Comparison of ENCODE assay signal across 22 mouse cellular contexts in the genomic region with DNA sequence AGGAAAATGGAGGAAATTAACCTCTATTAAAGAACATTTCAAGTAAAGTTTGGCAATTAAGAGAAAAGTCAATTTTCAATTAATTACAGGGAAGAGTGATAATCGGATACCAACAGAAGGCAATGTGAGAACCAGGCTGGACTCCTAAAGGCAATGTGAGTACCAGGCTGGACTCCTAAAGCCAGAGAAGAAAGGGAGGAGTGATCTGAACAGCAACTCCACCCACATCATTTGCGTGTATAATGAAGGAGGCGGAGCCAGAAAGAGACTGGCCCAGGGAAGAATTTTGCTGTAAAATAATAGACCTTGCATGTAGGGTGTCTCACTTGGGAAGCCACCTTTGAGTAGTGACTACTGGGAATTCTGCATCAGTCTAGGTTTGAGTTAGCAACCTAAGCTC.
DNase-seq lines count a peak whose midpoint lies in the region; ATAC-seq and TF ChIP-seq lines count a peak whose summit lies in the region.
"Had no signal": no experiment of that assay in that cellular context is flagged by ENCODE, and none has a peak within 500 bp of the region (broad histone marks: within the 10 kb centered on the region; RNA-seq: fewer than 3 reads in every experiment).

No protein-coding gene starts in this region.

- DNase-seq in liver, embryonic 11.5 days (ENCODE audit: low spot score) = no peak
- DNase-seq in liver (no peak), ZHBTc4 (ENCODE audit: low read depth, low spot score) (peak; percentile 31)
- no peak for DNase-seq in stomach, postnatal 0 days (ENCODE audit: low spot score)
- DNase-seq in frontal cortex, postnatal 36 days (ENCODE audit: low spot score in 2 of 2) = no peak
- DNase-seq: adrenal gland, postnatal 25 days; cerebellum, adult 8-10 months; cerebellum, postnatal 36 days; gastrocnemius, postnatal 14 days; heart, adult 2 months; kidney, adult 11 months; left cerebral cortex, postnatal 4 days; lung, postnatal 4 days; midbrain, embryonic 14.5 days; right cerebral cortex, postnatal 14 days had no signal

- TF ChIP-seq EP300 in stomach, postnatal 0 days (optimal IDR thresholded peaks at IDR 0.05) = no peak

- H3K27me3 ChIP-seq in liver, embryonic 11.5 days (replicated peaks; ENCODE audit: control insufficient read depth, insufficient read depth, low read length) = no peaks in the 10 kb centered on the region
- H3K27me3 ChIP-seq in liver, embryonic 12.5 days (replicated peaks) = no peaks in the 10 kb centered on the region
- H3K27me3 ChIP-seq in stomach, postnatal 0 days (ENCODE audit: control insufficient read depth, insufficient read depth, low read length) = no peaks in the 10 kb centered on the region
- H3K27me3 ChIP-seq: hindbrain, embryonic 13.5 days; limb, embryonic 15.5 days; lung, embryonic 15.5 days had no signal

- H3K4me3 ChIP-seq in liver, embryonic 11.5 days (ENCODE audit: low read depth, low read length) = no peak overlapping the region
- H3K4me3 ChIP-seq in liver, embryonic 12.5 days = no peak overlapping the region
- no peak overlapping the region for H3K4me3 ChIP-seq in stomach, postnatal 0 days (ENCODE audit: low read depth, low read length)
- H3K4me3 ChIP-seq: heart, adult 2 months; hindbrain, embryonic 13.5 days; limb, embryonic 15.5 days; lung, embryonic 15.5 days had no signal

- H3K9ac ChIP-seq in liver, embryonic 11.5 days (ENCODE audit: low read depth, low read length) = no peak overlapping the region
- H3K9ac ChIP-seq in liver, embryonic 12.5 days = no peak overlapping the region
- H3K9ac ChIP-seq in stomach, postnatal 0 days (ENCODE audit: low read length) = no peak overlapping the region
- H3K9ac ChIP-seq: hindbrain, embryonic 13.5 days; limb, embryonic 15.5 days; lung, embryonic 15.5 days had no signal

- TF ChIP-seq CTCF in stomach, postnatal 0 days (IDR thresholded peaks at IDR 0.05; ENCODE audit: low read depth) = no peak

- H3K4me1 ChIP-seq in liver, embryonic 11.5 days (replicated peaks; ENCODE audit: control insufficient read depth, insufficient read depth, low read length) = peaks cover 4% of the 10 kb centered on the region
- H3K4me1 ChIP-seq in liver, embryonic 12.5 days = peaks cover 22% of the 10 kb centered on the region
- H3K4me1 ChIP-seq in stomach, postnatal 0 days (replicated peaks; ENCODE audit: control insufficient read depth, insufficient read depth) = no peaks in the 10 kb centered on the region
- H3K4me1 ChIP-seq: hindbrain, embryonic 13.5 days; limb, embryonic 15.5 days; lung, embryonic 15.5 days had no signal

- WGBS in liver, embryonic 11.5 days = 54% methylated on average over 3 of the region's 3 CpGs
- WGBS in liver, embryonic 12.5 days (ENCODE audit: insufficient replicate concordance) = 36% methylated on average over 3 of the region's 3 CpGs
- 80% methylated on average over 3 of the region's 3 CpGs for WGBS in stomach, postnatal 0 days

- peak; percentile 79 for ATAC-seq in liver, embryonic 11.5 days (replicated peaks; ENCODE audit: low FRiP score)
- peak; percentile 79 for ATAC-seq in liver, embryonic 12.5 days
- peak; percentile 94 for ATAC-seq in megakaryocyte-erythroid progenitor cell, adult 5-6 weeks (replicated peaks; ENCODE audit: low FRiP score, low TSS enrichment, poor library complexity, severe bottlenecking)
- ATAC-seq in stomach, postnatal 0 days (ENCODE audit: low FRiP score, low TSS enrichment) = no peak
- ATAC-seq: CD4-positive, CD25-positive, alpha-beta regulatory T cell, adult 4 months; forebrain, embryonic 14.5 days had no signal

- no peak overlapping the region for H3K27ac ChIP-seq in liver, embryonic 11.5 days (ENCODE audit: low read depth, low read length)
- no peak overlapping the region for H3K27ac ChIP-seq in liver, embryonic 12.5 days
- H3K27ac ChIP-seq in stomach, postnatal 0 days (replicated peaks) = no peak overlapping the region
- H3K27ac ChIP-seq: heart, adult 2 months; hindbrain, embryonic 13.5 days; limb, embryonic 15.5 days; lung, embryonic 15.5 days had no signal

- H3K4me2 ChIP-seq in liver, embryonic 11.5 days = peak overlapping the region; percentile 11; the same call in 1 of the 2 replicates
- no peak overlapping the region for H3K4me2 ChIP-seq in liver, embryonic 12.5 days
- H3K4me2 ChIP-seq in stomach, postnatal 0 days (replicated peaks; ENCODE audit: low read depth) = no peak overlapping the region
- H3K4me2 ChIP-seq: hindbrain, embryonic 13.5 days; limb, embryonic 15.5 days; lung, embryonic 15.5 days had no signal

- H3K9me3 ChIP-seq in liver, embryonic 11.5 days (ENCODE audit: control insufficient read depth, low read length) = no peaks in the 10 kb centered on the region
- no peaks in the 10 kb centered on the region for H3K9me3 ChIP-seq in liver, embryonic 12.5 days (replicated peaks)
- no peaks in the 10 kb centered on the region for H3K9me3 ChIP-seq in stomach, postnatal 0 days (ENCODE audit: control insufficient read depth, low read length)
- H3K9me3 ChIP-seq: hindbrain, embryonic 13.5 days; limb, embryonic 15.5 days; lung, embryonic 15.5 days had no signal

- no peaks in the 10 kb centered on the region for H3K36me3 ChIP-seq in liver, embryonic 11.5 days (ENCODE audit: control insufficient read depth, insufficient read depth, low read length)
- no peaks in the 10 kb centered on the region for H3K36me3 ChIP-seq in liver, embryonic 12.5 days
- H3K36me3 ChIP-seq in stomach, postnatal 0 days (ENCODE audit: control insufficient read depth, insufficient read depth, low read length) = no peaks in the 10 kb centered on the region
- H3K36me3 ChIP-seq: hindbrain, embryonic 13.5 days had no signal
